Mouse (Mus musculus) heart, postnatal 4 days (tissue): ENCODE data around the gene Aspscr1. TPM values are rescaled to one million over a fixed set of nuclear protein-coding genes. Genes with fewer than 3 reads are reported as not detected.

ENCODE experiments used
- DNase-seq: peaks from one replicate; pipeline ENCODE4 v3.0.0; 2021
- total RNA-seq, 2 experiments: library from RNA; stranded (reverse); gene quantifications; 2 replicates each; pipeline ENCODE4 v1.2.3; 2021

The Aspscr1 gene
- total RNA-seq, 2 experiments from 2014 or later: 62.7 to 64.0 TPM

DNA sequence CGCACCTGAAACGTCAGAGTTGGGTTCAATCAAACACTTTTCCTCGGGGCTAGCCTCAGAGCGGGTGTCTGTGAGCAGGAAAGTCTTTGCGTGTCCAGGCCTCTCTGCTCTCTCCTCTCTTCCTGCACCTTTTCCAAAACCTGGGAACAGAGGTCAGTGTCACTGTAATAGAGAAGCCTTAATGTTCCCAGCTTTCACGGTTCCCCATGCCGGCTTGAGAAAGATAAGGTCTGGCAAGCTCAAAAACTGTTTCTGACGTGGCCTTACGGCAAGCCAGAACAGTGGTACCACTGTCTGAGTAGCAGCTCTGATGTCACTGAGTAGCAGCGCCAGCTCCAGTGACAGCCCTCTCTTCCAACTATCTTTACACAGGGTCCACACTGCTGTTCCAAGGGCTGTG is 41.8 kb downstream of the Aspscr1 start:
- no peak for DNase-seq

DNA sequence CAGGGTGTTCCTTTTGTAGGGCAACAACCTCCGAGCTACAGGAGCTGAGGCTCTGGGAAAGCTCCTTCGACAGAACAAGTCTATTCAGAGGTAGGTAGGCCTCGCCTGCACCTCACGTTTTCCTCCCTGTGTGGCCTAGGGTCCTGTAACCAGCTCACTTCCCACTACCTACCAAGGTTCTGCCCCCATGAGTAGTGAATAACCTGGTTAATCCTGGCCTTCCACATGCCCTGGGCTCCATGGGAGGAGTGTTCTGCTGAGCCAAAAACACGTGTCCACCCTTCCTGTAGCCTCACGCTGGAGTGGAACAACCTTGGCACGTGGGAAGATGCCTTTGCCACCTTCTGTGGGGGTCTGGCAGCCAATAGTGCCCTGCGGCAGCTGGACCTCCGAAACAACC is 42.4 kb downstream of the Aspscr1 start:
- no peak for DNase-seq

DNA sequence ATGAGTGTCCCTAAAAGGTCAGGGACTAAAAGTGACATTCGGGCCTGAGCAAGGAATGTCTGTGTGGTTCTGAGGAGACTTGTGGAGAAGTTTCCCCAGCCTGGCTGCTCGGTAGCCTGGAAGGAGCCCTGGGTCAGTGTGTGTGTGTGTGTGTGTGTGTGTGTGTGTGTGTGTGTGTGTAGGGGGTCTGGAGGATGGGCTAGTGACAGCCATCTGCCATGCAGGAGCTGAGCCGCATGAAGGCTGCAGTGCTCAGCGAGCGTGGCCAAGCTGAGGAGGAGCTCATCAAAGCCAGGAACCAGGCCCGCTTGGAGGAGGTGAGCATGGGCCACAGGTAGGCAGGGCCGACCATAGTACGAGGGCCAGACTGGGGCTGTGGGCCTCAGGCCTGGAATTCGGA is 46.5 kb downstream of the Aspscr1 start:
- no peak for DNase-seq

DNA sequence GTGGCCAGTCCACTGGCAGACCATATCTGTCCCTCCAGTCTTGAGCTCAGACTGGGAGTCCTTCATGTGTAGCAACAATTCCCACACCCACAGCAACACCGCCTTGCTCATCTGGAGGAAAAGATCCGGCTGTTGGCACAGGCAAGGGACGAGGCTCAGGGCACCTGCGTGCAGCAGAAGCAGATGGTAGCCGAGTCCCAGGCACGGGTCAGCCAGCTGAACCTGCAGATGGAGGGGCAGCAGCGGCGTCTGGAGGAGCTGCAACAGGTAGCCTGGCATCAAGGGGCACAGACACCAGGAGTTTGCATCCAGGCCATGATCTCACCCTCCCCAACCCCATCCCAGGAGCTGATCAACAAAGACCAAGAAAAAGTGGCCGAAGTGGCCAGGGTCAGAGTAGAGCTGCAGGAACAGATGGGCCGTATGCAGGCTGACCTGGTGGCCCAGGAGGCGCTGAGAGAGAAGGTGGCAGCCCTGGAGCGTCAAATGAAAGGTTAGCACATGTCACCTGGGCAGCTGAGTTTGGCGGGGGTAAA is 47.1 kb downstream of the Aspscr1 start:
- DNase-seq: no peak

DNA sequence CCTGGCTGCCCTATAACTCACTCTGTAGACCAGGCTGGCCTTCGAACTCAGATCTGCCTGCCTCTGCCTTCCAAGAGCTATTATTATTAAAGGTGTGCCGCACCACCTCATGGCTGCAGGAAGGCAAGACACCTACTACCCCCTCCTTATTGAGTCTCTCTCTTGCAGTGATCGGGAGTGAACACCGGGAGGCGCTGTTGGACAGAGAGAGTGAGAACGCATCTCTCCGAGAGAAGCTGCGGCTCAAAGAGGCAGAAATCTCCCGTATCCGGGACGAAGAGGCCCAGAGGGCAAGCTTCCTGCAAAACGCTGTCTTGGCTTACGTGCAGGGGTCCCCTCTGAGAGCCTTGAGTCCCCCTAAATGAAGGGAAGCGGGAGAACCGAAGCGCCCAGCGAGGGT is 47.7 kb downstream of the Aspscr1 start:
- peak; percentile 96 for DNase-seq

DNA sequence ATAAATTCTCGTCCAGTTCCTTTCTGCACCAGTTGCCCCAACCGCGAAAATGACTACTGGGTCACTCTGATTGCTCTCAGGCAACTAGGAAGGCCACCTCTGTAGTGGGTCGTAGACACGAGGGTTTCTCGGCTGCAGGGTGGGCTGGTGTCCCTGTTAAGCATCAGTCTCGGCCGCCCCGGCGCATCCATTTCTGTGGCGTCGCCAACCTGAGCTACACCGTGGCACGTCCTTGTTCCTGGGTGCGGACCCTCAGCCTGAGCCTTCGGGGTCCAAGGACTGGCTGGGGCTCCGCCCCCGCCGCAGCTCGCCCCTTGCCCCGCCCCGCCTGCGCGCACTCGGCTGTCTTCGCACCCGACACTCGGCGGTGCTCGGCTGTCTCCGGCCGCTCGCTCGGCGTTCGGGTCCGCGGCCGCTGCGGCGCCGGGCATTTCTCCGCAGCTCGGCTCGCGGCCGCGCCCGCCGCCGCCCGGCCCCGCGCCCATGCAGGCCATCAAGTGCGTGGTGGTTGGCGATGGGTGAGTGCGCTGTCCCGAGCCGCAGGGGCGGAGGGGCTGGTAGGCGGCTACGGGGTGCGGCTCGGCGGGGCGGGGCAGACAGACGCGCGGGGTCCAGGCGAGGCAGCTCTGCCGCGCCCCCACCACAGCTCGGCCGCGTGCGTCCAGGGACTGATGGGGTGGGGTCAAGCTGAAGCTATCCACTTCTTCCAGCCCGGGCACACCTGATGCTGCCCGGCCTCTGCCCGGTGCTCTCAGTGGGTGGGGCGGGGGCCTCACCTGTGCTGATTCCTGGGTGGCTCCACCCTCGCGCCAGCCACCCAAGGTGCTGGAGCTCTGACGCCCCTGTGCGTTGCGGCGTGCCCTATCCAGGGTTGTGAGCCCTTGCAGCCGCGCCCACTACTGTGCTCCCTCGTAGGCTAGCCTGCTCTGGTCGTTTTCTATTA is 48.6 kb downstream of the Aspscr1 start, which contains the start of gene Rac3:
Gene Rac3, plus strand, starts transcription at position 347 of the 943 bp plus-strand sequence.
- peak; percentile 71 for DNase-seq

DNA sequence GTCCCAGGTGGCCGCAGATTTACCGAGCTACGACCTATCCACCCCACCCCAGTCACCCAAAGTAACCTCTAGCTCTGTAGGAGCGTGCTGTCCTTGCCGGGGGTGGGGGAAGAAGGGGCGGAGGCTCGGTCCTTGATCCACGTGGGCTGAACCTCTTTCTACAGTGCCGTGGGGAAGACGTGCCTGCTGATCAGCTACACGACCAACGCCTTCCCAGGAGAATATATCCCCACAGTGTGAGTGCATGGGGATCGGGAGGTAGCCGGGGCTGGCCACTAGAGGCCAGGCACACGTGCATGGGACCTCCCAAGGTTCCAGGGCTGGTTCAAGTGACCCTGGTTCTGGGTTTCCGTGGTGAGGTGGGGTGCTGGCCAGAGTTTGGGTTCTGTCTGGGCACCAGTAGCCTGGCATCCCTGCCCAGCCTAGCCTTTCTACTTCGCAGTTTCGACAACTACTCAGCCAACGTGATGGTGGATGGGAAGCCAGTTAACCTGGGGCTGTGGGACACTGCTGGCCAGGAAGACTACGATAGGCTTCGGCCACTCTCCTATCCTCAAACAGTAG is 49.4 kb downstream of the Aspscr1 start:
- DNase-seq: no peak

DNA sequence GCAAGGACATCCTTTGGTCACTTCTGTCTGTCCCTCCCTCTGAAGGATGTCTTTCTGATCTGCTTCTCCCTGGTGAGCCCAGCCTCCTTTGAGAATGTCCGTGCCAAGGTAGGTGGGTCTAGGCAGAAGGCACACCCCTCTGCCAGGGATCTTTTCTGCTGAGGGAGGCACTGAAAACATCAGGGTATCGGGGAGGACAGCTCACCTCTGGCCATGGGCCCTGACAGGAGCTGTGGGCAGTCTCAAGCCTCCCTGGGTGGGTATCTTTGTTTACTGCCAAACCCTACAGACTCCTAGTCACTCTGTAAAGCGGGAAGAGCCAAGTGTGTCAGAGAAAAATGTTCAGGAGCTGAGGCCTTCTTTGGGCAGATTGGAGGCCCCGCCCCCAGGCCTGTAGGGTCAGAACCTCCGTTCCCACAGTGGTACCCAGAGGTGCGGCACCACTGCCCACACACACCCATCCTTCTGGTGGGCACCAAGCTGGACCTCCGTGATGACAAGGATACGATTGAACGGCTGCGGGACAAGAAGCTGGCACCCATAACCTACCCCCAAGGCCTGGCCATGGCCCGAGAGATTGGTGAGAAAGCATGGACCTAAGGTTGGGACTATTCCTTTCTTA is 50.1 kb downstream of the Aspscr1 start:
- no peak for DNase-seq

DNA sequence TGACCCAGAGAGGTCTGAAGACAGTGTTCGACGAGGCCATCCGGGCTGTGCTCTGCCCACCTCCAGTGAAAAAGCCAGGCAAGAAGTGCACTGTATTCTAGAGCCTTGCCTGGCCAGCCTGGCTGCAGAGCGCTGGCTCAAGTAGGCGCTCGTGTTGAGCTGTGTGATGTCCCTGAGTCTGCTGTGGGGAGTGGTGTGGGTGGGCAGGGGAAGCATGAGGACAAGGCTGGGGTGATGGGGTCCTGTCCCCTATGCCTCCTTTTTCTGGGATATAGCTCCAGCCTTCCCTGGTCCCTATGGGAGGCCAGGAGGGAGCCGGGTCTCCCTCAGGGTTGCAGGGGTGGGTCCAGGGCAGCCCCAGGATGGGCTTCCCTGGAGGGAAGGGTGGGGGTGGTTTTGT is 50.7 kb downstream of the Aspscr1 start:
- DNase-seq: no peak

DNA sequence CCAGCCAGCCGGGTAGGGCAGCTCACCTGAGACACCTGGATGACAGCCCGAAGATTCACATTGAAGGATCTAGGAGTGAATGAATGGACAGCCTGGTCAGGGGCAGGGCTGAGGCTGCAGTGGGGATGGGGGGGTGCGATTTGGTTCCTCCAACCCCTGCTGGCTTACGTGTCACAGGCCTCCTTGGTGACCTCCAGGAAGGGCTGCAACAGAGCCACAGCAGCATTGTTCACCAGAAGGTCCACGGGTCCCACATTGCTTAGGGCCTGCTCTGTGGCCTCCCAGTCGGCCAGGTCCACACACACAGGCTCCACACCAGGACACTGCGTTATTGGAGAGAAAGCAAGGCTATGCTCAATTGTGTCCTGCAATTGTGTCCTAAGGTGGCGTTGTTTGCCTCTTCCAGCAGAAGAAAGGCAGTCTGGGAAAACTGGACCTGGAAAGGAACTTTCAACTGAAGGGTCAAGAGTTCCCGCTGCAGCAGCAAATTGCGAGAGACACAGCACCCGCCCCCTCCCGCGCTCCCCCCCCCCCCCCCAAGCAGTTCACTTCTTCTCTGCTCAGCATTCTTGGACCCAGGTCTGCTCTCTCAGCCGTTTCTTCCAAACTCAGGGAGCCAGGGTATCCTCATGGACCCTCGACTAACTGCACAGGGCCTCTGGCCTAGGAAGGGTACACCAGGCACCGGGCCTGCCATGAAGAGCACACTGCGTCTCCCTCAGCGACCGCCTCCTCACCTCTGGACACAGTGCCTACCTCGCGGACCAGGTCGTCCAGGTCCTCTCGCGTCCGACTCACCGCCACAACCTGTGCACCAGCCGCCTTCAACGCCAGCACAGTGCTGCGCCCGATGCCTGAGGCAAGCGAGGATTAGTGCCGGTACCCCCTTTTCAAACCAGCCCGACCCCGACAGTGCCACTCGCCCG is 53.7 kb downstream of the Aspscr1 start:
- no peak for DNase-seq

DNA sequence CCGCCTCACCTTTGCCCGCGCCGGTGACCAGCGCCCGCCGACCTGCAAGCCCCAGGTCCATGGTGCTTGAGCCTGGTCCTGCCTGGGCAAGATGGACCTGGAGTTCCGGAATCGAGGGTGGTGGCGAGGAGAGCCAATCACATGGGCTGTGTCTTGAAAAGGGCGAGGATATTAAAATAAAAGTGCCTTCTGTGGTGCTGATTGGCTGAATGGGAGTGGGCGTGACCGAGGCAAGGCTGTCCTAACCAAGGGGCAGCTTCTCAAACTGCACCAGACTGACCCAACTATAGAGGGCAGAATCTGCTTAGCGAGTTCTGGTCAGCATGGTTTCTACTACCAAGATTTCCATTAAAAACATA is 54.4 kb downstream of the Aspscr1 start, which contains the start of gene Dcxr:
Gene Dcxr, minus strand, starts transcription at position 113 of the 359 bp plus-strand sequence.
- DNase-seq: peak; percentile 87

DNA sequence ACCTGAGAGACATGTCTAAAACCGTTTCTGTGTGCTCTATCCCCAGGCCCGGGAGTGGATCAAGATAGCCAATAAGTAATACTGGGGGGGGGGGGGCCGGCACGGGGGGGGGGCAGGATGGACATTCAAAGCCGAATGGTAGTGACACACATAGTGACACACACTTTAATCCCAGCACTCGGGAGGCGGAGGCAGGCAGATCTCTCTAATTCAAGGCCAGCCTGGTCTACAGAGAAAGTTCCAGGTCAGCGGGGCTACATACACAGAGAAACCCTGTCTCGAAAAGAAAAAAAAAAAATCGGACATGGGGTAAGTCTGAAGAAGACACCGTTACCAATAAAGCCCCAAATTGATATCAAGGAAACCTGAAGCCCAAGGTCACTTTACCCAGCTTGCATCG is 54.8 kb downstream of the Aspscr1 start:
- no peak for DNase-seq

DNA sequence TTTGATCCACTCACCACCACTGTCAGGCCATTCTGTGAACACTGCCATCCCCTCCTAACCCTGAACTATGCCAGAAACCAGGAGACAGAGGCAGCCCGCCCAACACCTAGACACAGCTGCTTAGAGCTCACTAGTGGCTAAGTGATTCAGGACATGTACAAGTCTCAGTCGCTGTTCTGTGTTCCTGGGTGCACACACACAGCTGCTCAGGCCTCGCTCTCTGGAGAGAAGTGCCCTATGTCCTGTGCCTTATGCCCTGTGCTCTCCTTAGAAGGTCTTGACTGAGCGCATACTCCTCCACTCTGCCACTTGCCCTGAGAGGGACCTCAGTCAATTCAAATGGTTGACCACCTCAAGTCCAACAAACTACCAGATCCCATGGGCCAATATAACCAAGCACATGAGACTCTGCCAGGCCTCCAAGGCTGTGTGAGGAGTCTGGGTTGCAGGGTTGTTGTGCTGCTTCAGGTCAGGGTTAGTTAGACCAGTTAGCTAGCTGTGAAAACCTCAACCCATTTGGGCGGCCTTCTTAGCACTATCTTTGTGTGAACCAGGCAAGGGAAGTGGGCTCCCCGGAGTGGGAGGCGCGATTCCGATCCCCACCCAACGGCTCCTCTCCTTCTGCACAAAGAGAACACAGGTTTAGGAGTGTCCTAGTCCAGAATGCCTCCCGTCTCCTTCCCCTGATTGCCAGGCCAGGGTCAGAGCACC is 55.9 kb downstream of the Aspscr1 start:
- no peak for DNase-seq

DNA sequence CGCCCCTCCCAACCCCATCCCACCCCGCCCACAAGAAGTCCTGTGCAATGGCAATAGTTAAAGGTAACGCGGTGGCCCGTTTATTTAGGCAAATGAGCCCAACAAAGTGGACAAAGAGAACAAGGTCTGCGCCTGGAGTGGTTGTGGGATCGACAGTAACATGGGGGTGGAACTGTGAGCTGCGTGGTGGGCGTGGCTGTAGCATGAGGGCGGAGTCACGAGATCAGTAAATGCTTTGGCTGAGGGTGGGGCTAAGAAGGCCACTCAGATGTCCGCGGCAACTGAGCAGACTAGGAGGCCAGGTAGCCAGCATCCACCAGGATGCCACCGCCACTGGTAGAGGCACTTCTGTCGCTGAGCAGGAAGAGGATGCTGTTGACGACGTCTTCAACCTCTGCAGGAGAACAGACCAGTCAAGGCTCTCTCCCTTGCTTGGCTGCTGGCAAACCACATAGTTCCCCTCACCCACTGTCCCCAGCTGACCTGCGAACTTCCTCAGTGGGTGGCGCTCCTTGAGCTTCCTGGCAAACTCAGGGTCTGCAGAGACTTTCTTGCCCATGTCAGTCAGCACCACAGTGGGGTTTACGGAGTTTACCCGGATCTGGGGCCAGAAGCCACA is 56.8 kb downstream of the Aspscr1 start:
- peak; percentile 37 for DNase-seq

DNA sequence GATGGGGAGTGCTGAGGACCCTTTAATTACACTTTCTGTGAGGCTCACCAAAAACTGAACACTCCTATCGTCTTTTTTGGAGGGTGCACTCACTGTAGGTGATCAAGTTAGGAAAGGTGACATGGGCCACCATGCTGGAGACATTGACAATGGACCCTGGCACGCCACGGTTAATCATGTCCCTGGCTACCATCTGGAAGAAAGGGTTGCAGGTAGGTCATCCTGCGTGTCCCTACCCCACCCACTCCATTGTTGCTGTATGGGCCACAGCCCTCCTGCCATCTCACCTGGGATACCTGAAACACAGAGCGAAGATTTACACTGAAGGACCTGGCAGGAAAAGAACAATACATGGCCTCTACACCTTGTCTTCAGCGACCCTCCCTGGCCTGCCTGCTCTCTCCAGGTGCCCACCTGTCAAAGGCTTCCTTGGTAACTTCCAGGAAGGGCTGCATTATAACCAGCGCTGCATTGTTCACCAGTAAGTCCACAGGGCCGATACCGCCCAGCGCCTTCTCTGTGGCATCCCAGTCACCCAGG is 57.6 kb downstream of the Aspscr1 start:
- DNase-seq: no peak

DNA sequence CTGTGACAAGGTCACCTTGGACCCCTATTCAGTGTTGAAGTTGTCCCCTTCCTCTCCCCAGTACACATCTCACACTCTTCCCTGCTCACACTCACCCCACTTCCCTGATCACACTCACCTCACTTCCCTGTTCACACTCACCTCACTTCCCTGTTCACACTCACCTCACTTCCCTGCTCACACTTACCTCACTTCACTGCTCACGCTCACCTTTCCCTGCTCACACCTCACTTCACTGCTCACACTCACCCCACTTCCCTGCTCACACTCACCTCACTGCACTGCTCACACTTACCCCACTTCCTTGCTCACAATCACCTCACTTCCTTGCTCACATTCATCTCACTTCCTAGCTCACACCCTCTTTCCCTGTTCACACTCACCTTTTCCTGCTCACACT is 58.6 kb downstream of the Aspscr1 start:
- DNase-seq: no peak

DNA sequence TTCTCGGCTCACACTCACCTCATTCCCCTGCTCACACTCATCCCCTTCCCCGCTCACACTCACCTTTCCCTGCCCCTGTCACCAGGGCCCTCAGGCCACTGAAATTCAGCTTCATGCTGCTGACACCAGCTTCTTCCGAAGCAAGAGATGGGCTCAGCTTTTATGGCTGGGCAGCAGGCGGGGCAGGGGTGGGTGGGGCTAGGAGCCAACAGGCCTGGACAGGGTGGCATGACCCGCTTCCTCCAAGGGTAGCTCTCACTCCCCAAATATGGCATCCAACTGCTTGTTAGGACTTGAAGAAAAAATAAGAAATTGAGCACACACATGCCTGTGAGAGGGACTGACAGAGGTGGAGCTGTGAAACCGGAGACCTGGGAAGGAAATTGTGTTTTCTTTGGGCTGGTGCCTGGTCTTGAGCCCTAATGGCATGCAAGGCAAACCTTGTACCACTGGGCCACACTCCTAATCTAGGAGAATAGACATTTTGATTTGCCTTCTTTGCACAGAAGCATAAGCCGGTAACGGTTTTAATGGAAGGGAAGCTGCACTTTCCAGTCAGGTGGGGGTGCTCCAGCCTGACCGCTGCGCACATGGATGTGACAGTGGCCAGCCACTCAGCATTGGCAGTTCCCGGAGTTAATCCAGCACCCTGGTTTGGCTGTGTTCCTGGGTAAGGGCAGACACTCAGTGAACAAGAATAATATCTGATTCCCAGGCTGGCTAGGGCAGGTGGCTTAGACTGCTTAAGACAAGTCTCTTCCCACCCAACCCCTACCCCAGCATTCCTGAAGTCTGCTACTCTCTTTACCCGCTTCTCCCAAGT is 59.3 kb downstream of the Aspscr1 start, which contains the start of gene Cbr2:
Gene Cbr2, minus strand, starts transcription at position 257 of the 823 bp plus-strand sequence.
- peak; percentile 57 for DNase-seq

DNA sequence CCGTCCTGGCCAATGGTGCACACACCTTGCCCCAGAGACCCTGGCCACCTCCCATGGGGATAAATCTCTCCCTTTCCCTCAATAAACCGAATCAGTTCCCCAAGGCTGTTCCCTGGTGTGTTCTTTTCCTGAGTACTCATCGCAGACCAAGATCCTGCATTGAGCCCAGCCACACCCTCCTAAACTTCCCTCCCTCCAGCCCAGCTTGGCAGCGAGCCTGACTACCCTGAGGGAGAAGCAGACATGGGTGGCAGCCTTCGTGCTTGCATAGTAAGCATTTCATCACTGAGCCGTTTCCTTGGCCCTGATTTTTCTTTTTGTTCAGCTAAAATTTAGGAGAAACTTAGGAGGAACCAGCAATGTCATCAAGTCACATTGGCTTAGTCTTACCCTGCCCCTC is 60.7 kb downstream of the Aspscr1 start:
- peak; percentile 61 for DNase-seq

DNA sequence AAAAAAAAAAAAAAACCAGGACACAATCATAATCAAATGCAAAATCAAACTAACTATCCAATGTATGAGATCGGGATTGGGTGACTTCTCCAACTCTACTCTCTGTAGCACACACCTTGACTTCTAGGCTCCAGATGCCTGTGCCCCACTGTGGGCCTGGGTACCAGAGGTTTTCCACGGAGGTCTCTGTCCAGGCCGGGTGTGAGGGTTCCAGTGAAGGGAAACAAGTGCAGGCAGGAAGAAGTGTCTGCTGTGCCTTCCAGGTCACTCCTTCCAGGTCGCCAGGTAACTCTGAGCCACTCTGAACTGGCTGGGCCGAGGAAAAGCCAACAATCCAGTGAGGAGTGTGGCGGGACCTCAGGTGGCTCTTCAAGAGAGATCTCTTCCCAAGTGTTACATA is 63.7 kb downstream of the Aspscr1 start:
- no peak for DNase-seq

DNA sequence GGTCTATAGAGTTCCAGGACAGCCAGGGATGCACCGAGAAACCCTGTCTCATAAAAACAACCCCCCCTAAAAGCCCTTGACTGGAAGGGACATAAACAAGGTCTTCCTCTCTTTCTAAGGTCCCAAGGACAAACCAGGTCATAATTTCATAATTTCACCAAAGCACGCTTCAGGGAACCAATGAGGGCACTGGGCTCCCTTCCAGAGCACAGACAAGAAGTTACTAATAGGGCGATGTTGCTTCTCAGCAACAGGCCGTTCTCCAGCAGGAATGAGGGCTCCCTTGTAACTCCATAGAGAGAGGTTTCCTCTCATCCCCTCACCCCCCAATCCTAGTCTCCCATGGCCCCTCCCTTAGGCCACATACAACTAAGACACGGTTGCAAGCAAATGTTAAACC is 68.2 kb downstream of the Aspscr1 start:
- no peak for DNase-seq
